ENCODE assay signal across 19 mouse cellular contexts in genomic region chr11:16769276-16769675, GRCm38 (mm10). TPM values are rescaled to one million over a fixed set of nuclear protein-coding genes. Genes with fewer than 3 reads are reported as not detected.
A peak's percentile ranks its signal among the peaks of the same experiment; 100 is the strongest.
DNase-seq lines count a peak whose midpoint lies in the region; ATAC-seq and TF ChIP-seq lines count a peak whose summit lies in the region.
"Had no signal": no experiment of that assay in that cellular context is flagged by ENCODE, and none has a peak within 500 bp of the region (broad histone marks: within the 10 kb centered on the region; RNA-seq: fewer than 3 reads in every experiment).

No protein-coding gene starts in this region.

- H3K4me1 ChIP-seq in forebrain, embryonic 15.5 days: 0 out of 2 replicates have a peak, but pooled peaks cover 2% of the 10 kb centered on the region
- no peaks in the 10 kb centered on the region for H3K4me1 ChIP-seq in forebrain, postnatal 0 days (ENCODE audit: insufficient read depth)
- H3K4me1 ChIP-seq in lung, postnatal 0 days (ENCODE audit: insufficient read depth, low read depth, low read length): peaks cover 6% of the 10 kb centered on the region
- H3K4me1 ChIP-seq in kidney, embryonic 16.5 days (ENCODE audit: insufficient read depth, low read length): peaks cover 5% of the 10 kb centered on the region; the same call in 1 of the 2 replicates
- H3K4me1 ChIP-seq in stomach, embryonic 16.5 days (ENCODE audit: control insufficient read depth, insufficient read depth, low read length): peaks cover 18% of the 10 kb centered on the region
- H3K4me1 ChIP-seq: midbrain, embryonic 12.5 days had no signal

- no peaks in the 10 kb centered on the region for H3K9me3 ChIP-seq in forebrain, embryonic 15.5 days
- H3K9me3 ChIP-seq in forebrain, postnatal 0 days (ENCODE audit: low read length): no peaks in the 10 kb centered on the region
- no peaks in the 10 kb centered on the region for H3K9me3 ChIP-seq in lung, postnatal 0 days (ENCODE audit: low read length)
- no peaks in the 10 kb centered on the region for H3K9me3 ChIP-seq in kidney, embryonic 16.5 days (ENCODE audit: low read length)
- H3K9me3 ChIP-seq in stomach, embryonic 16.5 days (replicated peaks; ENCODE audit: control insufficient read depth, low read length): no peaks in the 10 kb centered on the region
- H3K9me3 ChIP-seq: G1E; heart, embryonic 15.5 days; hindbrain, embryonic 15.5 days; limb, embryonic 13.5 days; midbrain, embryonic 12.5 days had no signal

- H3K4me2 ChIP-seq in forebrain, embryonic 15.5 days (replicated peaks): no peak overlapping the region
- no peak overlapping the region for H3K4me2 ChIP-seq in forebrain, postnatal 0 days (ENCODE audit: low read depth)
- no peak overlapping the region for H3K4me2 ChIP-seq in lung, postnatal 0 days (replicated peaks; ENCODE audit: low read depth, low read length)
- no peak overlapping the region for H3K4me2 ChIP-seq in kidney, embryonic 16.5 days (replicated peaks; ENCODE audit: low read depth, low read length)
- no peak overlapping the region; the same call in 1 of the 2 replicates for H3K4me2 ChIP-seq in stomach, embryonic 16.5 days (ENCODE audit: low read depth, low read length)
- H3K4me2 ChIP-seq: heart, embryonic 15.5 days; hindbrain, embryonic 15.5 days; limb, embryonic 13.5 days; midbrain, embryonic 12.5 days had no signal

- H3K9ac ChIP-seq in forebrain, embryonic 15.5 days (replicated peaks): no peak overlapping the region
- H3K9ac ChIP-seq in forebrain, postnatal 0 days: no peak overlapping the region
- no peak overlapping the region for H3K9ac ChIP-seq in lung, postnatal 0 days (replicated peaks; ENCODE audit: low read depth)
- H3K9ac ChIP-seq in kidney, embryonic 16.5 days (replicated peaks; ENCODE audit: low read length): no peak overlapping the region
- no peak overlapping the region for H3K9ac ChIP-seq in stomach, embryonic 16.5 days (ENCODE audit: low read length)
- H3K9ac ChIP-seq: heart, embryonic 15.5 days; hindbrain, embryonic 15.5 days; limb, embryonic 13.5 days; lung, embryonic 14.5 days; midbrain, embryonic 12.5 days had no signal

- intact Hi-C loops in left cerebral cortex, adult 2 months (cut with DNase I): no loop called here

- H3K27me3 ChIP-seq in forebrain, embryonic 15.5 days: no peaks in the 10 kb centered on the region
- no peaks in the 10 kb centered on the region for H3K27me3 ChIP-seq in forebrain, postnatal 0 days (ENCODE audit: insufficient read depth, low read length)
- H3K27me3 ChIP-seq in lung, postnatal 0 days (replicated peaks; ENCODE audit: insufficient read depth, low read length): no peaks in the 10 kb centered on the region
- H3K27me3 ChIP-seq in kidney, embryonic 16.5 days (ENCODE audit: insufficient read depth, low read length): no peaks in the 10 kb centered on the region
- no peaks in the 10 kb centered on the region for H3K27me3 ChIP-seq in stomach, embryonic 16.5 days (ENCODE audit: control insufficient read depth, insufficient read depth, low read length)
- H3K27me3 ChIP-seq: heart, embryonic 15.5 days; hindbrain, embryonic 15.5 days; limb, embryonic 13.5 days; midbrain, embryonic 12.5 days had no signal

- WGBS in forebrain, embryonic 15.5 days: 90% methylated on average over 4 of the region's 4 CpGs
- 87% methylated on average over 4 of the region's 4 CpGs for WGBS in forebrain, postnatal 0 days
- 79% methylated on average over 4 of the region's 4 CpGs for WGBS in lung, postnatal 0 days
- WGBS in kidney, embryonic 16.5 days: 78% methylated on average over 4 of the region's 4 CpGs
- WGBS in stomach, embryonic 16.5 days: 90% methylated on average over 4 of the region's 4 CpGs

- ATAC-seq in forebrain, embryonic 15.5 days (replicated peaks): 0 out of 2 replicates have a peak, but pooled peaks have one; percentile 3
- ATAC-seq in forebrain, postnatal 0 days: no peak
- no peak for ATAC-seq in lung, postnatal 0 days
- peak; percentile 89 for ATAC-seq in kidney, embryonic 16.5 days (ENCODE audit: low FRiP score, low TSS enrichment)
- ATAC-seq in stomach, embryonic 16.5 days (ENCODE audit: insufficient read depth, low FRiP score): peak; percentile 40; the same call in 1 of the 2 replicates

- no peak for DNase-seq in forebrain, postnatal 0 days
- DNase-seq in lung, postnatal 0 days (ENCODE audit: low spot score): no peak
- DNase-seq in lung, postnatal 4 days: no peak
- no peak for DNase-seq in layer of hippocampus, postnatal 10 days (ENCODE audit: low spot score in 2 of 2)
- DNase-seq in left cerebral cortex, adult 2 months (ENCODE audit: extremely low spot score in 1 of 2, low spot score in 2 of 2): no peak
- DNase-seq: B cell, adult 2 months; cerebellum, adult 11 months; embryo, embryonic 11 days; gastrocnemius, postnatal 36 days; layer of hippocampus, postnatal 36 days had no signal

- no peaks in the 10 kb centered on the region for H3K36me3 ChIP-seq in forebrain, embryonic 15.5 days
- H3K36me3 ChIP-seq in forebrain, postnatal 0 days (ENCODE audit: insufficient read depth): no peaks in the 10 kb centered on the region
- H3K36me3 ChIP-seq in lung, postnatal 0 days (ENCODE audit: insufficient read depth, low read length): no peaks in the 10 kb centered on the region
- H3K36me3 ChIP-seq in kidney, embryonic 16.5 days (ENCODE audit: insufficient read depth, low read length): no peaks in the 10 kb centered on the region
- H3K36me3 ChIP-seq in stomach, embryonic 16.5 days (ENCODE audit: control insufficient read depth, insufficient read depth, low read length): no peaks in the 10 kb centered on the region
- H3K36me3 ChIP-seq: G1E; heart, embryonic 15.5 days; hindbrain, embryonic 15.5 days; limb, embryonic 13.5 days; midbrain, embryonic 12.5 days had no signal

- H3K4me3 ChIP-seq in forebrain, embryonic 15.5 days: no peak overlapping the region
- no peak overlapping the region for H3K4me3 ChIP-seq in forebrain, postnatal 0 days (ENCODE audit: low read depth, low read length)
- no peak overlapping the region for H3K4me3 ChIP-seq in lung, postnatal 0 days (ENCODE audit: low read depth, low read length)
- H3K4me3 ChIP-seq in kidney, embryonic 16.5 days (ENCODE audit: low read length): no peak overlapping the region
- no peak overlapping the region for H3K4me3 ChIP-seq in stomach, embryonic 16.5 days (replicated peaks; ENCODE audit: low read length)
- no peak overlapping the region for H3K4me3 ChIP-seq in left cerebral cortex, adult 2 months
- H3K4me3 ChIP-seq: heart, embryonic 15.5 days; hindbrain, embryonic 15.5 days; limb, embryonic 13.5 days; midbrain, embryonic 12.5 days had no signal

- no peak for TF ChIP-seq EP300 in lung, postnatal 0 days (IDR thresholded peaks at IDR 0.05)

- no peak overlapping the region for H3K27ac ChIP-seq in forebrain, embryonic 15.5 days (replicated peaks)
- no peak overlapping the region for H3K27ac ChIP-seq in forebrain, postnatal 0 days (ENCODE audit: low read depth, low read length)
- peak overlapping the region; percentile 49 for H3K27ac ChIP-seq in lung, postnatal 0 days (ENCODE audit: low read length)
- peak overlapping the region; percentile 61 for H3K27ac ChIP-seq in kidney, embryonic 16.5 days (ENCODE audit: low read length)
- H3K27ac ChIP-seq in stomach, embryonic 16.5 days (ENCODE audit: low read length): 0 out of 2 replicates have a peak overlapping the region, but pooled peaks have one; percentile 26
- no peak overlapping the region for H3K27ac ChIP-seq in left cerebral cortex, adult 2 months
- H3K27ac ChIP-seq: heart, embryonic 15.5 days; hindbrain, embryonic 15.5 days; limb, embryonic 13.5 days; midbrain, embryonic 12.5 days had no signal

- TF ChIP-seq CTCF in forebrain, postnatal 0 days (IDR thresholded peaks at IDR 0.05; ENCODE audit: low read depth): no peak
- TF ChIP-seq CTCF in lung, postnatal 0 days (IDR thresholded peaks at IDR 0.05): no peak
- TF ChIP-seq CTCF in left cerebral cortex, adult 2 months (IDR thresholded peaks at IDR 0.05): no peak

RNA-seq across cellular contexts. Expression of gene Egfr, which starts 17.3 kb away (rescaled TPM):
- polyA plus RNA-seq in forebrain, embryonic 15.5 days (2015; fragmentation: Nextera tagmentation; extraction: Ambion mirVana): 2.5 and 2.9 TPM in 2 replicates
- 15.3 and 19.4 TPM in 2 replicates for total RNA-seq in forebrain, postnatal 0 days (2014; rRNA removed)
- 5.4 and 6.6 TPM in 2 replicates for polyA plus RNA-seq in forebrain, postnatal 0 days (2015; fragmentation: Nextera tagmentation; extraction: Ambion mirVana)
- polyA plus RNA-seq in lung, postnatal 0 days (2015; fragmentation: Nextera tagmentation; extraction: Ambion mirVana): 9.3 and 14.5 TPM in 2 replicates
- 4.0 and 4.9 TPM in 2 replicates for polyA plus RNA-seq in kidney, embryonic 16.5 days (2015; fragmentation: Nextera tagmentation; extraction: Ambion mirVana)
- polyA plus RNA-seq in stomach, embryonic 16.5 days (2015; fragmentation: Nextera tagmentation; extraction: Ambion mirVana): 17.0 and 17.8 TPM in 2 replicates
- total RNA-seq in layer of hippocampus, postnatal 10 days (2021): 10 to 100 TPM; 19.6 to 22.5 TPM
- total RNA-seq in left cerebral cortex, adult 2 months (2021): 10 to 100 TPM; 14.3 to 15.4 TPM
- polyA plus RNA-seq: G1E had no signal

Comparison
In these comparisons a context has a peak if more than half of its experiments do, and no peak if none do; other contexts are left out.
1. ATAC-seq: peak in forebrain, embryonic 15.5 days (single experiment), kidney, embryonic 16.5 days (single experiment) and stomach, embryonic 16.5 days (single experiment); none in forebrain, postnatal 0 days (single experiment) and lung, postnatal 0 days (single experiment).
2. H3K27ac ChIP-seq: peak in lung, postnatal 0 days (single experiment), kidney, embryonic 16.5 days (single experiment) and stomach, embryonic 16.5 days (single experiment); none in forebrain, embryonic 15.5 days (single experiment), forebrain, postnatal 0 days (single experiment) and left cerebral cortex, adult 2 months (single experiment).